Comparison of ENCODE assay signal across 11 mouse cellular contexts in genomic region chr11:117479007-117479719, GRCm38 (mm10). TPM values are rescaled to one million over a fixed set of nuclear protein-coding genes. Genes with fewer than 3 reads are reported as not detected.
DNase-seq lines count a peak whose midpoint lies in the region; ATAC-seq and TF ChIP-seq lines count a peak whose summit lies in the region.
"Had no signal": no experiment of that assay in that cellular context is flagged by ENCODE, and none has a peak within 500 bp of the region (broad histone marks: within the 10 kb centered on the region; RNA-seq: fewer than 3 reads in every experiment).

No protein-coding gene starts in this region.

- WGBS in intestine, embryonic 14.5 days, result 18% methylated on average over 13 of the region's 13 CpGs
- WGBS in intestine, postnatal 0 days, result 27% methylated on average over 13 of the region's 13 CpGs
- 9% methylated on average over 13 of the region's 13 CpGs for WGBS in forebrain, embryonic 10.5 days
- 15% methylated on average over 13 of the region's 13 CpGs for WGBS in limb, embryonic 14.5 days
- 32% methylated on average over 13 of the region's 13 CpGs for WGBS in stomach, postnatal 0 days

- no peaks in the 10 kb centered on the region for H3K9me3 ChIP-seq in intestine, embryonic 14.5 days (ENCODE audit: control insufficient read depth, low read length)
- no peaks in the 10 kb centered on the region for H3K9me3 ChIP-seq in intestine, postnatal 0 days (ENCODE audit: control insufficient read depth)
- H3K9me3 ChIP-seq in forebrain, embryonic 10.5 days, result peaks cover 10% of the 10 kb centered on the region; the same call in 1 of the 2 replicates
- no peaks in the 10 kb centered on the region for H3K9me3 ChIP-seq in limb, embryonic 14.5 days (ENCODE audit: control insufficient read depth, low read length)
- no peaks in the 10 kb centered on the region for H3K9me3 ChIP-seq in stomach, postnatal 0 days (ENCODE audit: control insufficient read depth, low read length)

- 0 out of 2 replicates have a peak overlapping the region, but pooled peaks have one; percentile 14 for H3K9ac ChIP-seq in intestine, embryonic 14.5 days (ENCODE audit: low read length)
- H3K9ac ChIP-seq in intestine, postnatal 0 days (ENCODE audit: low read depth, low read length), result no peak overlapping the region
- H3K9ac ChIP-seq in limb, embryonic 14.5 days (ENCODE audit: low read depth, low read length, severe bottlenecking), result peak overlapping the region; percentile 38
- peak overlapping the region; percentile 23; the same call in 1 of the 2 replicates for H3K9ac ChIP-seq in stomach, postnatal 0 days (ENCODE audit: low read length)

- intact Hi-C loops in heart, postnatal 10 days (cut with DNase I), result loop anchor here (10.0 kb wide), 1 partner anchor 346 kb away; the partner anchor contains the start of genes Afmid and Tk1

- H3K27ac ChIP-seq in intestine, embryonic 14.5 days (ENCODE audit: low read depth), result peak overlapping the region; percentile 74
- H3K27ac ChIP-seq in intestine, postnatal 0 days (ENCODE audit: low read depth, low read length), result no peak overlapping the region
- peak overlapping the region; percentile 91 for H3K27ac ChIP-seq in forebrain, embryonic 10.5 days
- H3K27ac ChIP-seq in limb, embryonic 14.5 days (replicated peaks; ENCODE audit: low read depth, low read length), result peak overlapping the region; percentile 90
- H3K27ac ChIP-seq in stomach, postnatal 0 days (replicated peaks), result peak overlapping the region; percentile 82

- H3K27me3 ChIP-seq in intestine, embryonic 14.5 days (replicated peaks; ENCODE audit: control insufficient read depth, insufficient read depth, low read length), result no peaks in the 10 kb centered on the region
- no peaks in the 10 kb centered on the region for H3K27me3 ChIP-seq in intestine, postnatal 0 days (replicated peaks; ENCODE audit: control insufficient read depth, insufficient read depth, low read length)
- H3K27me3 ChIP-seq in forebrain, embryonic 10.5 days (ENCODE audit: poor library complexity, severe bottlenecking), result peaks cover 34% of the 10 kb centered on the region
- H3K27me3 ChIP-seq in limb, embryonic 14.5 days (ENCODE audit: control insufficient read depth, insufficient read depth, low read length), result no peaks in the 10 kb centered on the region
- no peaks in the 10 kb centered on the region for H3K27me3 ChIP-seq in stomach, postnatal 0 days (ENCODE audit: control insufficient read depth, insufficient read depth, low read length)

- no peak for ATAC-seq in intestine, embryonic 14.5 days (replicated peaks; ENCODE audit: low FRiP score, low TSS enrichment, low read depth)
- no peak for ATAC-seq in intestine, postnatal 0 days
- peak; percentile 48 for ATAC-seq in limb, embryonic 14.5 days (ENCODE audit: low FRiP score, low read depth)
- ATAC-seq in stomach, postnatal 0 days (ENCODE audit: low FRiP score, low TSS enrichment), result no peak

- H3K4me2 ChIP-seq in intestine, embryonic 14.5 days (ENCODE audit: low read length), result peak overlapping the region; percentile 18
- H3K4me2 ChIP-seq in intestine, postnatal 0 days (replicated peaks; ENCODE audit: low read depth), result no peak overlapping the region
- H3K4me2 ChIP-seq in limb, embryonic 14.5 days (replicated peaks; ENCODE audit: low read depth, low read length, severe bottlenecking), result peak overlapping the region; percentile 28
- H3K4me2 ChIP-seq in stomach, postnatal 0 days (replicated peaks; ENCODE audit: low read depth), result no peak overlapping the region; the same call in 1 of the 2 replicates

- peaks cover 29% of the 10 kb centered on the region for H3K4me1 ChIP-seq in intestine, embryonic 14.5 days (replicated peaks; ENCODE audit: control insufficient read depth, insufficient read depth, low read length)
- no peaks in the 10 kb centered on the region for H3K4me1 ChIP-seq in intestine, postnatal 0 days (replicated peaks; ENCODE audit: control insufficient read depth, insufficient read depth, low read length)
- peaks cover 79% of the 10 kb centered on the region for H3K4me1 ChIP-seq in forebrain, embryonic 10.5 days
- H3K4me1 ChIP-seq in limb, embryonic 14.5 days (ENCODE audit: control insufficient read depth, insufficient read depth, low read length), result peaks cover 34% of the 10 kb centered on the region
- H3K4me1 ChIP-seq in stomach, postnatal 0 days (replicated peaks; ENCODE audit: control insufficient read depth, insufficient read depth), result peaks cover 2% of the 10 kb centered on the region; the same call in 1 of the 2 replicates

- H3K4me3 ChIP-seq in intestine, embryonic 14.5 days (ENCODE audit: low read depth, low read length), result no peak overlapping the region
- no peak overlapping the region for H3K4me3 ChIP-seq in intestine, postnatal 0 days (ENCODE audit: low read depth, low read length)
- peak overlapping the region; percentile 11; the same call in 1 of the 2 replicates for H3K4me3 ChIP-seq in forebrain, embryonic 10.5 days
- no peak overlapping the region; the same call in 1 of the 2 replicates for H3K4me3 ChIP-seq in limb, embryonic 14.5 days (replicated peaks; ENCODE audit: low read length)
- no peak overlapping the region for H3K4me3 ChIP-seq in stomach, postnatal 0 days (ENCODE audit: low read depth, low read length)

- TF ChIP-seq EP300 in stomach, postnatal 0 days (optimal IDR thresholded peaks at IDR 0.05), result no peak

- DNase-seq in intestine, embryonic 14.5 days (ENCODE audit: low spot score), result no peak
- peak; percentile 98 for DNase-seq in brain, embryonic 14.5 days (ENCODE audit: low read depth)
- DNase-seq in forebrain, embryonic 10.5 days (ENCODE audit: extremely low spot score, low spot score), result peak; percentile 85
- DNase-seq in heart, postnatal 10 days, result peak; percentile 65 to 79
- peak; percentile 78 for DNase-seq in limb, embryonic 14.5 days (ENCODE audit: low spot score)
- DNase-seq in stomach, postnatal 0 days (ENCODE audit: low spot score), result no peak
- DNase-seq in urinary bladder, postnatal 25 days (ENCODE audit: low spot score), result no peak

- no peak for TF ChIP-seq POLR2A in brain, embryonic 14.5 days (IDR thresholded peaks at IDR 0.05; ENCODE audit: borderline replicate concordance, extremely low read depth, insufficient read depth, insufficient read length, poor library complexity, severe bottlenecking)
- no peak for TF ChIP-seq POLR2A in limb, embryonic 14.5 days (IDR thresholded peaks at IDR 0.05; ENCODE audit: borderline replicate concordance, extremely low read depth, insufficient read depth, insufficient read length)

- no peak for TF ChIP-seq CTCF in intestine, postnatal 0 days (IDR thresholded peaks at IDR 0.05; ENCODE audit: low read depth)
- no peak for TF ChIP-seq CTCF in brain, embryonic 14.5 days (IDR thresholded peaks at IDR 0.05; ENCODE audit: borderline replicate concordance, extremely low read depth, insufficient read depth, insufficient read length)
- no peak for TF ChIP-seq CTCF in stomach, postnatal 0 days (IDR thresholded peaks at IDR 0.05; ENCODE audit: low read depth)

- no peaks in the 10 kb centered on the region for H3K36me3 ChIP-seq in intestine, embryonic 14.5 days (ENCODE audit: control insufficient read depth, insufficient read depth, low read length)
- no peaks in the 10 kb centered on the region for H3K36me3 ChIP-seq in intestine, postnatal 0 days (ENCODE audit: control insufficient read depth, insufficient read depth)
- H3K36me3 ChIP-seq in forebrain, embryonic 10.5 days (replicated peaks), result 0 out of 2 replicates have a peak, but pooled peaks cover 2% of the 10 kb centered on the region
- no peaks in the 10 kb centered on the region for H3K36me3 ChIP-seq in limb, embryonic 14.5 days (ENCODE audit: control insufficient read depth, insufficient read depth, low read length)
- no peaks in the 10 kb centered on the region for H3K36me3 ChIP-seq in stomach, postnatal 0 days (ENCODE audit: control insufficient read depth, insufficient read depth, low read length)

RNA-seq across cellular contexts. Expression of gene Gm11733, which starts 5.0 kb away (rescaled TPM):
- 0.12 TPM in 1 of 2 replicates, not detected in the other for polyA plus RNA-seq in intestine, embryonic 14.5 days (2014; fragmentation: Nextera tagmentation; extraction: Ambion mirVana)
- not detected in 2 replicates for polyA plus RNA-seq in intestine, postnatal 0 days (2015; fragmentation: Nextera tagmentation; extraction: Ambion mirVana)
- 0.09 and 0.12 TPM in 2 replicates for polyA plus RNA-seq in brain, embryonic 14.5 days (2012; rRNA removed)
- polyA plus RNA-seq in forebrain, embryonic 10.5 days (2016; fragmentation: Nextera tagmentation; extraction: Ambion mirVana), result not detected in 2 replicates
- total RNA-seq in heart, postnatal 10 days (2021), result not detected
- not detected in 2 replicates for polyA plus RNA-seq in limb, embryonic 14.5 days (2012; rRNA removed)
- polyA plus RNA-seq in limb, embryonic 14.5 days (2014; fragmentation: Nextera tagmentation; extraction: Ambion mirVana), result 0.08 TPM in 1 of 2 replicates, not detected in the other
- polyA plus RNA-seq in stomach, postnatal 0 days (2015; fragmentation: Nextera tagmentation; extraction: Ambion mirVana), result not detected in 2 replicates
- total RNA-seq: gastrocnemius, postnatal 4 days; neutrophil, adult 5-6 weeks had no signal
- polyA plus RNA-seq: C2C12 had no signal

Comparison
In these comparisons a context has a peak if more than half of its experiments do, and no peak if none do; other contexts are left out.
1. H3K4me2 ChIP-seq: peak in intestine, embryonic 14.5 days (single experiment) and limb, embryonic 14.5 days (single experiment); none in intestine, postnatal 0 days (single experiment) and stomach, postnatal 0 days (single experiment).
2. DNase-seq: peak in brain, embryonic 14.5 days (single experiment), forebrain, embryonic 10.5 days (single experiment), heart, postnatal 10 days (2 of 2) and limb, embryonic 14.5 days (single experiment); none in intestine, embryonic 14.5 days (single experiment), stomach, postnatal 0 days (single experiment) and urinary bladder, postnatal 25 days (single experiment).